Mouse (Mus musculus) heart, embryonic 15.5 days (tissue): ENCODE results near the gene Hoxb7. TPM values are rescaled to one million over a fixed set of nuclear protein-coding genes. Genes with fewer than 3 reads are reported as not detected.
A peak's percentile ranks its signal among the peaks of the same experiment; 100 is the strongest.

Source experiments
- ATAC-seq: fragments of 200-750 bp; cut with Nextera tagmentation; replicated peaks from 2 replicates; pipeline ENCODE4 v1.8.0; 2017; ENCODE audit warnings: low read depth, moderate TSS enrichment; ENCODE audit not compliant: insufficient number of reproducible peaks, insufficient read depth, low FRiP score
- H3K27ac ChIP-seq: fragments of 300-500 bp; sonication (generic); 2 replicates; pipeline ENCODE4 v1.5.1; 2015; ENCODE audit warnings: mild to moderate bottlenecking, inconsistent platforms
- H3K27me3 ChIP-seq: fragments of 300-500 bp; sonication (generic); 2 replicates; pipeline ENCODE4 v1.6.1; 2015; ENCODE audit warnings: inconsistent platforms
- H3K36me3 ChIP-seq: fragments of 300-500 bp; sonication (generic); 2 replicates; pipeline ENCODE4 v1.6.1; 2015; ENCODE audit warnings: mild to moderate bottlenecking, inconsistent platforms
- H3K4me1 ChIP-seq: fragments of 300-500 bp; sonication (generic); replicated peaks from 2 replicates; pipeline ENCODE4 v1.6.1; 2015; ENCODE audit warnings: inconsistent platforms
- H3K4me2 ChIP-seq: fragments of 300-500 bp; sonication (generic); 2 replicates; pipeline ENCODE4 v1.6.1; 2015; ENCODE audit warnings: inconsistent platforms, mild to moderate bottlenecking, moderate library complexity
- H3K4me3 ChIP-seq: fragments of 300-500 bp; sonication (generic); 2 replicates; pipeline ENCODE4 v1.5.1; 2015; ENCODE audit warnings: mild to moderate bottlenecking, inconsistent platforms
- H3K9ac ChIP-seq: fragments of 300-500 bp; sonication (generic); 2 replicates; pipeline ENCODE4 v1.6.1; 2015; ENCODE audit warnings: mild to moderate bottlenecking, inconsistent platforms
- H3K9me3 ChIP-seq: fragments of 300-500 bp; sonication (generic); replicated peaks from 2 replicates; pipeline ENCODE4 v1.6.1; 2016; ENCODE audit warnings: inconsistent platforms
- WGBS: fragments of 180-500 bp; shearing (Covaris S2); methylation state at CpG from one replicate; pipeline ENCODE4 v1.1.7; 2015; ENCODE audit warnings: mixed read lengths; 5-methylcytosine and 5-hydroxymethylcytosine counted together
- polyA plus RNA-seq: library from polyadenylated mRNA; unstranded; fragments of >200 nt; fragmentation: Nextera tagmentation; extraction: Ambion mirVana; gene quantifications from 2 replicates; pipeline ENCODE4 v1.2.1, GENCODE M21; 2015

Gene Hoxb7
- polyA plus RNA-seq, 1 experiment from 2014 or later = 0.25 TPM

DNA sequence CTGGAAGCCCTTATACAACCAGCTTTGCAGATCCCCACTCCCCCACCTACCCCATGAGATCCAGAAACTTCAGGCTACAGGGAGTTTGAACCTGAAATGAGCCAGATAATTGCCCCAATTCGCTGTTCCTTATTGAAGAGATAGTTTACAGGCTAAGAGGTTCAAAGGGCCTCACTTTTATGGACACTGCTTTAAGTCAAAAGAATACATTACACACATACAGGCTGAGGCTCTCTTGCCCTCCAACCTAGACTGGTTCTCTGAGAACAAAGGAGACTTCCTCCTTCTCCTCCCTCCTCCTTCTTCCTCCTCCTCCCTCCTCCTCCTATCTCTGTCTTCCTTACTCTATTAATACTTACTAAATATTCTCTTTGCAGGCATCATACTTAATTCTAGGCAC lies 26.9 kb upstream of the Hoxb7 start:
- Histone ChIP-seq H3K9me3 (no peaks in the 10 kb centered on the region), H3K4me3 (no peak overlapping the region), H3K27me3 (peaks cover 98% of the 10 kb centered on the region), H3K27ac (no peak overlapping the region), H3K4me2 (no peak overlapping the region), H3K4me1 (0 out of 2 replicates have a peak, but pooled peaks cover 3% of the 10 kb centered on the region), H3K9ac (no peak overlapping the region), H3K36me3 (no peaks in the 10 kb centered on the region)
- no peak for ATAC-seq
- WGBS = 14% methylated on average over 1 of the region's 1 CpGs

DNA sequence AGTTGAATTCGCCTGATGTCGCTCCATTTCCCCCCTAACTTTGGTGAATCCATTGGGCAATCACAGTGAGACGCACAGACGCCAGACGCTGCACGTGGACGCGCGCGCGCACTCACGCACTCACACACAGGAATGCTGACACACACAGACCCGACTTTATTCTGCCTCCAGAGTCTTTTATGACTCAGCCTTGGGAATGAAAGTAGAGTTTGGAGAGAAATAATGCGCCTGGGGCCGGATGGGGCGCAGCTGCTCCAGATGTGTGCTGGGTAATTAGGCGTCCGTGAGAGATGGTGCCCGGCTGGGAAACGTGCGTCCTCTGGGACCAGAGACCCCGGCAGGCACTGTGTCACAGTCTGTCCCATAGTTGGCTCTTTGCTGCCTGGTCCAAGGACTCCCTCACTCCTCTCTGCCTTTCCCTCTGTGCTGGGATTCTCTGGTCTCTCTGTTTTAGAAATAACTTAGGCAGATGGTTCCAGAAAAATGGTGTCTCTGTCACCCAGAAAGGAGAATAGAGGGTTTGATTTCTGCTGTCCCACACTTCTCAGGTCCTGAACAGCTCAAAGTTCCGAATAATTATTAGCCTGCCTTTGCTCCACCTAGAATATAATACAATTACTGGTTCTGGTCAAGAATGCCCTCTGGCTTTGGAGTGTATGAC lies 26.0 kb upstream of the Hoxb7 start:
- 4% methylated on average over 23 of the region's 23 CpGs for WGBS
- Histone ChIP-seq H3K36me3 (no peaks in the 10 kb centered on the region), H3K9ac (no peak overlapping the region), H3K27ac (no peak overlapping the region), H3K27me3 (peaks cover 98% of the 10 kb centered on the region), H3K4me3 (no peak overlapping the region), H3K4me2 (no peak overlapping the region), H3K9me3 (no peaks in the 10 kb centered on the region), H3K4me1 (0 out of 2 replicates have a peak, but pooled peaks cover 3% of the 10 kb centered on the region)
- ATAC-seq = no peak

DNA sequence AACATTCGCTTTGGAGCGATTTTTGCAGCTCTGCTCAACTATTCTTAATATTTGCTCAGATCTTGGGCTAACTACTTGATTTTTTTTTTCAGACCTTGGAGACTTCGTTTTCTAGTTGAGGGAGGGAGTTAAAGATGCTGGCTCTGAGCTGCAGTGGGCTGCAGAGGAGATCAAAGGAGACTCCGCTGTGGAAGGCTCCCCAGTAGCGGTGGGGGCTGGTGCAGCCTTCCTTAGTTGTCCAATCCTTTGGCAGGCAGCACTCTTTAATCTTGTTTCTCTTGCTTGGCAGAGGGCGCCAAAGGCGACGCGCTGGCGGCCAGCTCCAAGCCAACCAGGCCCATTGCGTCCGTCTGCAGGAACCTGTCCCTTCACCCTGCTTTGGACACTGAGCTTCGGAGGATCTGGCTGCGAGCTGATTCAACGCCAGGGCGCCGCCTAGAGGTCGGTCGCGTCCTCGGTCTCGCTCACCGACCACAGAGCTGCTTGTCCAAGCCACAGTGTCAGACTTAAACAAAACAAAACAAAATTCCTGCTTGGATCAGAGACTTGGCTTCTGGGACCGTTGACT lies 25.0 kb upstream of the Hoxb7 start:
- H3K4me2 ChIP-seq = no peak overlapping the region
- WGBS = 3% methylated on average over 24 of the region's 24 CpGs
- H3K4me3 ChIP-seq = no peak overlapping the region
- 0 out of 2 replicates have a peak, but pooled peaks have one; percentile 27 for ATAC-seq
- H3K4me1 ChIP-seq = 0 out of 2 replicates have a peak, but pooled peaks cover 3% of the 10 kb centered on the region
- H3K27ac ChIP-seq = no peak overlapping the region
- H3K9me3 ChIP-seq = no peaks in the 10 kb centered on the region
- H3K27me3 ChIP-seq = peaks cover 98% of the 10 kb centered on the region
- no peaks in the 10 kb centered on the region for H3K36me3 ChIP-seq
- no peak overlapping the region for H3K9ac ChIP-seq

DNA sequence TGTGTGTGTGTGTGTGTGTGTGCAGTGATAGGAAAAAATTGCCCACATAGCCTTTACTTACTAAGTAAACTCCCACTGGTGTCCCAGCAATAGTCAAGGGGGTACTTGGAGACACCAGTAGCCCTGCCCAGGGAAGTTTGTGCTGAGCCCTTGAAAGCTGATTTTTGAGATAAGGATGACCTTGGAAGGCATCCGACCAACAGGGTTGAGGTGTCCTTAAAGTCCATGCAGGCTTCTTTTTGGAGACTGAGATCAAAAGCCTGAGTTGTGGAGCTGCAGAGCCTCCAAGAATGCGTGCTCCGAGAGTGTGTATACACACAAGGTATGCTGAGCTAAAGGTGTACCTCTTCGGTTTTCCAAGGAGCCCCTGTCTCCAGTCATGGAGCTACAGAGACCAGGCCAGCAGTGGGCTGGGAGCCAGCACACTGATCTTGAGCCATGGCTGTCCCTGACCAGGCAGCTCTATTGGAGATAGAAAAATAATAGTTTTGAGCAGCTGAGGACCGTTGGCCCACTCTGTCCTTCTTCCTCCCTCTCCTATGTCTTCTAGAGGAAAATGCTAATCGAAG lies 24.1 kb upstream of the Hoxb7 start:
- Histone ChIP-seq H3K4me1 (0 out of 2 replicates have a peak, but pooled peaks cover 3% of the 10 kb centered on the region), H3K9me3 (no peaks in the 10 kb centered on the region), H3K27ac (no peak overlapping the region), H3K4me3 (no peak overlapping the region), H3K4me2 (no peak overlapping the region), H3K27me3 (peaks cover 99% of the 10 kb centered on the region), H3K36me3 (no peaks in the 10 kb centered on the region), H3K9ac (no peak overlapping the region)
- WGBS = 9% methylated on average over 6 of the region's 6 CpGs
- no peak for ATAC-seq

DNA sequence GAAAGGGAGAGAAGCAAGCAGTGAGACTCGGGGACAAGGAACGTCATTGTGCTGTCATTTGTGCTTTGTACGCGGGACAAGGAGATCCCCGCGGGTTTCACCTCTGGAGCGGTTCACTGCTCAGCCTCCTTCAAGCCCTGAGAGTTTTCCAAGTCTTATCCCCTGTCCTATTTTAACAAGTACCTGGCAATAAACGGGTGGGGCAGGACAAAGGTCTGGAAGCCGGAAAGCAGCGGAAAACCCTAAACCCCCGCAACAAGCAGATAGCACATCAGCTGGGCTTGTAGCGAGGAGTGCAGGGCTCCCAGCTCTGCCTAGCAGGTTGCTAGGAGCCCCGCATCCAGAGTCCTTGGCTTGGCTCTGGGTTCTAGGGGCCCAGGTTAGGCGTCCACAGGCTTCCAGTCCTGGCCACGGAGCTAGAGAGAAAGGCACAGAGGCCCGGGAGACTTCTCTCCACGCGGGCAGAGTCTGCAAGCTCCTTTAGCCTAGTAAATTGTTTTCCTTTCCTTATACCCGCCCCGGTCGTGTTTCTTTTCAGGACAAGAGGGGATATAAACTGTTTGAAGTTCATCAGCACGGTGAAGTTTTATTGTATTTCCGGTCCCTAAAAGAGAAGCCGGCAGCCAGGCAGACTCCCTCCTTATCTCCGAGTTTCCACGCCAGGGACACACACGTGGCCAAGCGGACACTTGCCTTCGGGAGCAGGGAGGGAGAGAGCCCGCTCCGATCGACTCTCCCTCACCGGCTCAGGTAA lies 22.6 kb upstream of the Hoxb7 start:
- H3K36me3 ChIP-seq = no peaks in the 10 kb centered on the region
- no peak overlapping the region for H3K9ac ChIP-seq
- 0 out of 2 replicates have a peak, but pooled peaks cover 3% of the 10 kb centered on the region for H3K4me1 ChIP-seq
- 3% methylated on average over 33 of the region's 33 CpGs for WGBS
- H3K27ac ChIP-seq = no peak overlapping the region
- peaks cover 99% of the 10 kb centered on the region for H3K27me3 ChIP-seq
- H3K9me3 ChIP-seq = no peaks in the 10 kb centered on the region
- no peak overlapping the region for H3K4me2 ChIP-seq
- no peak overlapping the region for H3K4me3 ChIP-seq
- no peak for ATAC-seq

DNA sequence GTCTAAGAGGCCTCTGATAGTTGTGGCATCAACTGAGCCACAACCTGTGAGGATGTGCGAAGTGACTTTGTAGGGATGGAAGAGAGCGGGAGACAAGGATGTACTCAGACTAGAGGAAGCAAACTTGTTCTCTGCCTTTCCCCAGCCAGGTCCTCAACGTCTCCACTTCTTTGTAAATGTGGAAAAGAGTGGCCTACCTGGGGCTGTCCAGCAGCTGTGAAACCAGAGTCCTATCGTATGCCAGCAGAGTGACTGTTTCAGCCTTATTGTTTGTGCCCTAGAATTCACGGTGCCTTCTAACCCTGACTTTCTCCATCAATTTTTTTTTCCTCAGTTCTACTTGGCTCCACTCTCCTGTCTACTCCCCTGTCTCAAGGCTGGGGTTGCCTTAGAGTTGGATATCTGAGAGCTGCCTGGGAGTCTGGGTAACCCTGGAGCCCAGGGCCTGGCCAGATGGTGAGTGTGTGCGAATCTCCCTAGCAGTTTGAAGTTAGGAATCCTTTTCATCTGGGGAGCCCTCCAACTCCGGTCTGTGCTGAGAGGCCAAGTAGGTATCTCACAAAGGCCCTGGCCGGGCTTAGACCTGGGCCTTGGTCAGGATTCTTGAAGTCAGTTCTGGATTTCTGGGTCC lies 21.9 kb upstream of the Hoxb7 start:
- 10% methylated on average over 8 of the region's 8 CpGs for whole genome bisulfite sequencing

DNA sequence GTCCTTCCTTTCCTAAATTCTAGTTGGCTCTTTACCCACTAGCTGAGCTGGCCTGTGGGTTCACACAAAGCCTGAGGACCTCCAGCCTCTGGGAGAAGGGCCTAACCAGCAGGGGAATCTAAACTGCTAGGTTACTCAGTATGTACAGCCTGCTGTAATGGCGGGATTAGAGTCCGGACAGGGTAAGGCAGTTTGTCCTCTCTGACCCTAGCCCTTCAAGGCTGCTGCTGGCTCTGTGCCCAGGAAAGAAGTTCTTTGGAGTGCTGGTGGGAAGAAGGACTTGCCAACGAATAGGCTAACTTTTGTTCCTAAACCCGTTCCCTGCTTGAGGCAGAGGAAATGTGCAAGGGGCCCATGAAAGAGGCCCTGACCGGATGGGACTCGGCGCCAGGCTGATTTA lies 20.5 kb upstream of the Hoxb7 start:
- no peak overlapping the region for H3K4me2 ChIP-seq
- H3K27ac ChIP-seq = no peak overlapping the region
- H3K9me3 ChIP-seq = no peaks in the 10 kb centered on the region
- H3K36me3 ChIP-seq = no peaks in the 10 kb centered on the region
- H3K4me1 ChIP-seq = peaks cover 9% of the 10 kb centered on the region
- no peak overlapping the region for H3K9ac ChIP-seq
- WGBS = 5% methylated on average over 7 of the region's 7 CpGs
- no peak for ATAC-seq
- H3K4me3 ChIP-seq = no peak overlapping the region
- H3K27me3 ChIP-seq = peaks cover 99% of the 10 kb centered on the region

More for the DNA sequence above, 21.9 kb upstream of the Hoxb7 start:
- ATAC-seq = no peak
- H3K4me1 ChIP-seq = 0 out of 2 replicates have a peak, but pooled peaks cover 3% of the 10 kb centered on the region
- H3K9ac ChIP-seq = no peak overlapping the region
- no peak overlapping the region for H3K27ac ChIP-seq
- H3K9me3 ChIP-seq = no peaks in the 10 kb centered on the region
- H3K36me3 ChIP-seq = no peaks in the 10 kb centered on the region
- peaks cover 99% of the 10 kb centered on the region for H3K27me3 ChIP-seq
- H3K4me2 ChIP-seq = no peak overlapping the region
- no peak overlapping the region for H3K4me3 ChIP-seq

DNA sequence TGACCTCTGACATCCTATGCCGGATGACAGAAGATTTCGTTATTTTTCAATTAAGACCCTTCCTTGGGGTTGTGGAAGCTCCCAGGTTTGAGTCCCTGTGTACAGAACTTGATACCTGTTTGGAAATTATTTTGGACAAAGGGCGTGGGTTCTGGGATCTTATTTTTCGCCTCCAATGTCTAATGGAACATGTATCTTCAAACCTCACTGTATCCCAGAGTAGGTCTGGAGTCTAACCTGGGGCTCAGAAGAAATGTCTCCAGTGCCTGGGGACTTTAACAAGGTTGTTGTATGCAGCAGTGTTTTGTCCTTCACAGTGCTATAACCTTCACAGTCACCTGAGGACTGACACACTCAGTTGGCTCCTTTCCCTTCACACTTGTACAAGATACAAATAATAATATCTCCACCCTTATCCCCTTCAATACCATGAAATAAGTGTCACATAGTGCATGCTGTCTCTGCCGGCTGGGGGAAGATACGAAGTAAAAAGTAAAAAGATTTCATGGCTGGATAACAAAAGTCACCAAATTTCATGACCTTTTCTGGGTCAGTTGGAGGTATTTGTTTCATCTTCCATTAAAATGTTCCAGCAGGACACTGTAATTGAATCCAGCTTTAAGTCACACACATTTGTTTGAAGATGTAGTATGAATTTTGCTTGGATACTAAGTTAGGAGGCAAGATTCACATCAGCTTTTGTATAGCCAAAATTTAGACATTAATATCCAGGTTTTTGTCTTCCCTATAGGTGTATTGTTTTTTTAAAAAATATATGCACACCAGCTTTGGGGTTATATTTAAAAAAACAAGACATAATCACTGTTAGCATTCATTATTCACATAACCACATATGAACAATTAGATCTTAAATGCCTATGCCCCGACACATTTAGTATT lies 19.2 kb upstream of the Hoxb7 start:
- no peak for ATAC-seq

DNA sequence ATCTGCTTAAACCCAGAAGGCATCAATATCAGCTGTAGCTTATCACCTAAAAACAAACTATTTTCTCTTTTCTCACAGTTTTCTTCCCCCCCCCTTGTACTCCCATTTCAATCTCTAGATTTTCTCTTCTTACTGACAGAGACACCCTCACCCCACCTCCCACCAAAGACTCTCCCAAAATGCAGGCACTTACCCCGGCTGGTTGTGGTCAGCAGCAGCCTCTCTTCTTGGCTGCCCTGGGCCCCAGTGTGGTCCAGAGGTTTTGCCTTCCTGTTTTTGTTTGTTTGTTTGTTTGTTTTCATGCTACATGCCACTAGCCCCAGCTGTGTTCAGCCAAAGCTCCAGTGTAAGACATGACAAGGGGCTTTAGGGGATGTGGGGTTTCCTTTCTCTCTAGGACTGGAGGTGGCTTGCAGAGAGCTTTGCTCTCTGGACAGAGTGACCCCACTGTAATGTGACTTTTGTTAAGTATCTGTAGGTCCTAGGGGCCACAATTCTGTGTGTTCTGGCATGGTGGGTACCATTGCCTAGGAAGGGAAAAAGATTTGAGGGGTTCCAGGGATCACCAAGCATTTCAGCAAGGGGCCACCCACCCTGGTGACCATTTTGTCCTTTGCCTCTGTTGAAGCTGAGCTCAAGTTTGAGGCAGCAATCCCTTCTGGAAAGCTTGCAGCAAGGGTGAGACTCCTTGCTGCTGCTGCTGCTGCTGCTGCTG lies 18.2 kb upstream of the Hoxb7 start:
- H3K36me3 ChIP-seq = no peaks in the 10 kb centered on the region
- no peak overlapping the region for H3K27ac ChIP-seq
- H3K4me2 ChIP-seq = no peak overlapping the region
- no peak overlapping the region for H3K9ac ChIP-seq
- H3K27me3 ChIP-seq = peaks cover 99% of the 10 kb centered on the region
- H3K4me3 ChIP-seq = no peak overlapping the region
- H3K9me3 ChIP-seq = no peaks in the 10 kb centered on the region
- ATAC-seq = no peak
- WGBS = 10% methylated on average over 1 of the region's 1 CpGs
- peaks cover 22% of the 10 kb centered on the region for H3K4me1 ChIP-seq

More for the DNA sequence above, 19.2 kb upstream of the Hoxb7 start:
- Histone ChIP-seq H3K27ac (no peak overlapping the region), H3K9ac (no peak overlapping the region), H3K4me2 (no peak overlapping the region), H3K4me3 (no peak overlapping the region), H3K4me1 (peaks cover 19% of the 10 kb centered on the region), H3K9me3 (no peaks in the 10 kb centered on the region), H3K36me3 (no peaks in the 10 kb centered on the region), H3K27me3 (peaks cover 99% of the 10 kb centered on the region)
- WGBS = 20% methylated on average over 7 of the region's 7 CpGs

DNA sequence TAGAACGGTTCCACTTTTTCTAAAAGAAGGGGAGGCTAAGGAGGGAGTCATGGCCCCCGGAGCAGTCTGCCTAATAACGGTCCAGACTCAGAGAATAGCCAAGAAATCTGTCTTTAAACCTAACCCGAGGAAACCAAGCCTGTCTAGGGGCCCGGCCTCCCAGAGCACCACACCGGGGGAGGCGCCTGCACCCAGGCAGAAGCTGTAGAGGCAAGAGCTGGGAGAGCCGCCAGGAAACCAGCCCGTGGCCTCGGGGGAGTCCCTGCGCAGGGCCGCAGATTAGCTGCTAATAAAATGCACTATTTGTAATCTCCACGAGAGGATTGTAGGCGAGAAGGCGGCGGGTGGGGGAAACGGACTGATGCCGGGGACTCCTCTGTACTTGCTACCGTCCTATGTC lies 16.6 kb upstream of the Hoxb7 start:
- no peak overlapping the region for H3K27ac ChIP-seq
- peaks cover 99% of the 10 kb centered on the region for H3K27me3 ChIP-seq
- H3K4me1 ChIP-seq = peaks cover 22% of the 10 kb centered on the region
- no peak overlapping the region for H3K4me2 ChIP-seq
- 2% methylated on average over 19 of the region's 19 CpGs for WGBS
- no peak overlapping the region for H3K9ac ChIP-seq
- no peak overlapping the region for H3K4me3 ChIP-seq
- no peak for ATAC-seq
- H3K9me3 ChIP-seq = no peaks in the 10 kb centered on the region
- no peaks in the 10 kb centered on the region for H3K36me3 ChIP-seq
